Mouse (Mus musculus) ES-E14 (cell line): ENCODE measurements at regions not wholly inside any gene's neighbourhood (a gene's known extent, or its start where the extent isn't known, plus 50 kb on each side); places are given as distances from the start of the nearest gene placed in this dataset.
A peak's percentile ranks its signal among the peaks of the same experiment; 100 is the strongest.

Experiments used
- DNase-seq: peaks from one replicate; pipeline ENCODE4 v3.0.0-alpha.2; 2013; ENCODE audit warnings: low read depth, low spot score
- H3K27ac ChIP-seq: 2 replicates; pipeline ENCODE4 v1.5.1; 2012; ENCODE audit warnings: low read depth, mild to moderate bottlenecking, low read length, moderate library complexity, mixed read lengths; ENCODE audit not compliant: poor library complexity, insufficient read depth, severe bottlenecking
- H3K36me3 ChIP-seq: 2 replicates; pipeline ENCODE4 v1.6.1; 2012; ENCODE audit warnings: mild to moderate bottlenecking, low read length, moderate library complexity, mixed read lengths; ENCODE audit not compliant: control insufficient read depth, poor library complexity, insufficient read depth, severe bottlenecking
- H3K4me1 ChIP-seq, 2 experiments: fragments of 150-350 bp in 1 of 2; sonication (generic) in 1 of 2; 2 replicates each; pipeline ENCODE4 v1.6.1; 2012; ENCODE audit warnings: low read length in 2 of 2, mild to moderate bottlenecking in 1 of 2, mixed read lengths in 1 of 2; ENCODE audit not compliant: control insufficient read depth in 2 of 2, insufficient read depth in 2 of 2, poor library complexity in 1 of 2
- H3K4me3 ChIP-seq, 2 experiments: fragments of 150-350 bp in 1 of 2; sonication (generic) in 1 of 2; 2 replicates each; pipeline ENCODE4 v1.5.1; 2012; ENCODE audit warnings: low read length in 2 of 2, low read depth in 1 of 2, mild to moderate bottlenecking in 1 of 2, mixed read lengths in 1 of 2; ENCODE audit not compliant: insufficient read depth in 1 of 2, poor library complexity in 1 of 2, severe bottlenecking in 1 of 2
- H3K9ac ChIP-seq: 2 replicates; pipeline ENCODE4 v1.6.1; 2012; ENCODE audit warnings: low read depth, mild to moderate bottlenecking, low read length, mixed read lengths; ENCODE audit not compliant: poor library complexity, insufficient read depth, severe bottlenecking
- H3K9me3 ChIP-seq: fragments of 150-350 bp; sonication (generic); 2 replicates; pipeline ENCODE4 v1.6.1; 2012; ENCODE audit warnings: low read depth, mild to moderate bottlenecking, low read length; ENCODE audit not compliant: control insufficient read depth, insufficient read depth
- CHD2 ChIP-seq: IDR thresholded peaks from 2 replicates; pipeline ENCODE4 v1.6.1; 2014; ENCODE audit warnings: mild to moderate bottlenecking, low read depth, low read length, inconsistent platforms
- HCFC1 ChIP-seq: IDR thresholded peaks from 2 replicates; pipeline ENCODE4 v1.6.1; 2012; ENCODE audit warnings: low read length, inconsistent platforms, borderline replicate concordance; ENCODE audit not compliant: insufficient read depth
- MAFK ChIP-seq: IDR thresholded peaks from 2 replicates; pipeline ENCODE4 v1.6.1; 2014; ENCODE audit warnings: mild to moderate bottlenecking, low read depth, low read length, inconsistent platforms; ENCODE audit not compliant: insufficient read depth
- ZC3H11A ChIP-seq: IDR thresholded peaks from 2 replicates; pipeline ENCODE4 v1.6.1; 2012; ENCODE audit warnings: low read depth, mild to moderate bottlenecking, inconsistent platforms, low read length, borderline replicate concordance
- ZNF384 ChIP-seq: IDR thresholded peaks from 2 replicates; pipeline ENCODE4 v1.6.1; 2012; ENCODE audit warnings: low read depth, low read length, inconsistent platforms
- in situ Hi-C, 2 experiments: fragments of 600-800 bp; cut with MboI; formaldehyde crosslinking; loops; one replicate each; pipeline ENCODE4 v1.15.1; 2025; ENCODE audit warnings: low sequenced_read_pairs in 2 of 2, inconsistent platforms in 1 of 2; ENCODE audit not compliant: unreplicated experiment in 2 of 2

- Histone ChIP-seq H3K9ac (no peak overlapping the region), H3K4me1 (no peaks in the 10 kb centered on the region), H3K36me3 (no peaks in the 10 kb centered on the region), H3K4me3 (no peak overlapping the region), H3K27ac (no peak overlapping the region), H3K9me3 (no peaks in the 10 kb centered on the region)
- TF ChIP-seq HCFC1 (no peak), CHD2 (no peak), ZNF384 (no peak), ZC3H11A (no peak), MAFK (no peak)
- in situ Hi-C loops, result loop anchor here (10.0 kb wide), 1 partner anchor 158 kb away; the partner anchor contains the start of gene Plpp3 (in 2 of the 2)
- no peak for DNase-seq
Measured at GRCm38 (mm10) chr4:105312643-105313042, 155.5 kb downstream of the Plpp3 start.

- DNase-seq, result no peak
- H3K9ac ChIP-seq, result no peak overlapping the region
- no peak overlapping the region for H3K4me3 ChIP-seq
- no peaks in the 10 kb centered on the region for H3K36me3 ChIP-seq
- in situ Hi-C loops, result loop anchor here (10.0 kb wide), 1 partner anchor 158 kb away; the partner anchor contains the start of gene Plpp3 (in 2 of the 2)
- H3K9me3 ChIP-seq, result no peaks in the 10 kb centered on the region
- TF ChIP-seq ZNF384, result no peak
- no peak for TF ChIP-seq HCFC1
- no peak for TF ChIP-seq MAFK
- no peak for TF ChIP-seq CHD2
- TF ChIP-seq ZC3H11A, result no peak
- H3K27ac ChIP-seq, result no peak overlapping the region
- no peaks in the 10 kb centered on the region for H3K4me1 ChIP-seq
Measured at GRCm38 (mm10) chr4:105313151-105313818, 156.1 kb downstream of the Plpp3 start.

GRCm38 (mm10) chr4:105315095-105315494 lies 157.9 kb downstream of the Plpp3 start:
- H3K9ac ChIP-seq, result no peak overlapping the region
- no peak overlapping the region for H3K27ac ChIP-seq
- no peaks in the 10 kb centered on the region for H3K9me3 ChIP-seq
- DNase-seq, result no peak
- no peaks in the 10 kb centered on the region for H3K36me3 ChIP-seq
- in situ Hi-C loops, result loop anchor here (10.0 kb wide), 1 partner anchor 160 kb away; the partner anchor contains the start of gene Plpp3 (in 2 of the 2)
- H3K4me3 ChIP-seq, result no peak overlapping the region
- no peak for TF ChIP-seq ZC3H11A
- no peaks in the 10 kb centered on the region for H3K4me1 ChIP-seq

- Histone ChIP-seq H3K27ac (no peak overlapping the region), H3K4me3 (no peak overlapping the region), H3K9ac (no peak overlapping the region), H3K9me3 (no peaks in the 10 kb centered on the region), H3K36me3 (no peaks in the 10 kb centered on the region), H3K4me1 (no peaks in the 10 kb centered on the region)
- DNase-seq, result peak; percentile 39
- in situ Hi-C loops, result loop anchor here (10.0 kb wide), 1 partner anchor 162 kb away; the partner anchor contains the start of gene Plpp3 (in 2 of the 2)
- TF ChIP-seq HCFC1 (no peak), MAFK (no peak), ZC3H11A (0 out of 2 replicates have a peak, but pooled peaks have one; percentile 52), CHD2 (no peak)
Measured at GRCm38 (mm10) chr4:105316478-105317206, 159.5 kb downstream of the Plpp3 start.
